Mouse (Mus musculus): Measurements from ENCODE around the gene Hcar2. TPM values are rescaled to one million over a fixed set of nuclear protein-coding genes. Genes with fewer than 3 reads are reported as not detected.

Gene Hcar2
- total and polyA plus RNA-seq, 3 experiments = not detected

DNA sequence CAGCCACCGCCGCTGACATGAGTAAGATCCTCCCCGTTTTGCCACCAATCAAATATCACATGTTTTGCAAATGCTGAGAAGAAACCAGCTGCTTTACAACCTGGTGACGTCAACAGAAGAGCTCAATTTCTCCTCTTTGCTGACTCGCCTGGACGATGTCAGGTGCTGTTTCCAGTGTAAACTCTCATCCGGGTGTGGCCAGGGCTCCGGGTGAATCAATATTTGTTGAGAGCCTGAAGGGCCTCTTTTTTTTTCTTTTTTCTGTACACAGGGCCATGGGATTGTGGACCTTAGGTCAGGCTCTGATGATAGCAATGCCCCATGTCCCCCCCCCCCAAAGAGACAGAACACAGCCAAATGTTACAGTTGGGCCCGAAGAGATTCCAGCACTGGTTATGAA lies 10.8 kb downstream of the Hcar2 start:
- no peaks in the 10 kb centered on the region for H3K4me1 ChIP-seq (ENCODE audit: control insufficient read depth in 1 of 2, insufficient read depth in 2 of 2, low read length in 2 of 2)
- H3K36me3 ChIP-seq (ENCODE audit: control insufficient read depth in 1 of 2, insufficient read depth in 2 of 2, low read length in 2 of 2) = no peaks in the 10 kb centered on the region; a peak in 1 of 4 replicates
- TF ChIP-seq MEF2A (IDR thresholded peaks at IDR 0.05; ENCODE audit: extremely low read depth, insufficient replicate concordance, low read depth, low read length, poor library complexity, severe bottlenecking) = no peak
- TF ChIP-seq SIN3A (IDR thresholded peaks at IDR 0.05; ENCODE audit: low read length) = no peak
- TF ChIP-seq JUND (IDR thresholded peaks at IDR 0.05; ENCODE audit: low read depth, low read length) = no peak
- TF ChIP-seq BHLHE40 (IDR thresholded peaks at IDR 0.05; ENCODE audit: borderline replicate concordance, low read depth, low read length) = no peak
- H3K79me2 ChIP-seq (ENCODE audit: control insufficient read depth, insufficient read depth, low read length, poor library complexity) = no peaks in the 10 kb centered on the region
- no peak overlapping the region for H3K4me3 ChIP-seq (ENCODE audit: control insufficient read depth in 1 of 2, insufficient read depth in 1 of 2, low read depth in 2 of 2, low read length in 2 of 2)
- H3K9me3 ChIP-seq (replicated peaks; ENCODE audit: insufficient read depth, low read length) = no peaks in the 10 kb centered on the region
- H3K27ac ChIP-seq (ENCODE audit: control insufficient read depth, low read depth, low read length) = no peak overlapping the region
- no peak overlapping the region for H3K9ac ChIP-seq (ENCODE audit: control insufficient read depth, low read depth, low read length, poor library complexity, severe bottlenecking)
- peaks cover 0 to 2% of the 10 kb centered on the region in 2 experiments; a peak in 3 of 4 replicates for H3K27me3 ChIP-seq (ENCODE audit: control insufficient read depth in 1 of 2, insufficient read depth in 2 of 2, low read length in 2 of 2)
- no peak for DNase-seq (ENCODE audit: low read depth, low spot score)

DNA sequence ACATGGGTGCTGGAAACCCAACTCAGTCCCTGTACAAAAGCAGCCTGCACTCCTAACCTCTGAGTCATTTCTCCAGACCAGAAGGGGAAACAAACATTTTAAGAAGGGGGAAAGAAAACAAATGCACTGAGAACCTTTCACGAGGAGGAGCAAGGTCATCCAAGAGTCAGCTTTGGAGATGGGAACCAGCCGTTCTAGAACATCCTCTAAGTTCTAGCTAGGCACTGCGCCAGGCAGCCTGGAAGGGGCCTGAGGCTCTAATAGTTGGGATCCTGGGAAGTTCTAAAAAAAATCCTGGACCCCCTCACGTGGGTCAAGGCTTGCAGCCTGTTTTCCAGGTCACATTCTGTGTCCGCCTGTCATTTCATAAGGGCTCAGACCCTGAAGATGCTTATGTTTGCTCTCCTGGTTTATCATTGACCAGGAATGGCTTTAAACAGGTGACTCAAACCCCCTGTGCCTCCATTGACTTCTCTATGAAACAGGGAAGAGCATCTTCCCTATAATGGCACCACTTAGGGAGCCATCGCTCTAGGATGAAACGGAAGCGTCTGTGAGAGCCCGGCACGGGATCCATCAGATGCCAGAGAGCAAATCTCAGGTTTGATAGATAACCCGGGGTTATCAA lies 11.3 kb downstream of the Hcar2 start:
- Histone ChIP-seq H3K9me3 (replicated peaks; ENCODE audit: insufficient read depth, low read length) (no peaks in the 10 kb centered on the region), H3K4me1 (ENCODE audit: control insufficient read depth in 1 of 2, insufficient read depth in 2 of 2, low read length in 2 of 2) (no peaks in the 10 kb centered on the region), H3K4me3 (ENCODE audit: control insufficient read depth in 1 of 2, insufficient read depth in 1 of 2, low read depth in 2 of 2, low read length in 2 of 2) (no peak overlapping the region), H3K27me3 (ENCODE audit: control insufficient read depth in 1 of 2, insufficient read depth in 2 of 2, low read length in 2 of 2) (peaks cover 0 to 2% of the 10 kb centered on the region in 2 experiments; a peak in 3 of 4 replicates), H3K9ac (ENCODE audit: control insufficient read depth, low read depth, low read length, poor library complexity, severe bottlenecking) (no peak overlapping the region), H3K79me2 (ENCODE audit: control insufficient read depth, insufficient read depth, low read length, poor library complexity) (no peaks in the 10 kb centered on the region), H3K27ac (ENCODE audit: control insufficient read depth, low read depth, low read length) (no peak overlapping the region), H3K36me3 (ENCODE audit: control insufficient read depth in 1 of 2, insufficient read depth in 2 of 2, low read length in 2 of 2) (no peaks in the 10 kb centered on the region; a peak in 1 of 4 replicates)
- no peak for TF ChIP-seq SIN3A (IDR thresholded peaks at IDR 0.05; ENCODE audit: low read length)
- no peak for DNase-seq (ENCODE audit: low read depth, low spot score)

DNA sequence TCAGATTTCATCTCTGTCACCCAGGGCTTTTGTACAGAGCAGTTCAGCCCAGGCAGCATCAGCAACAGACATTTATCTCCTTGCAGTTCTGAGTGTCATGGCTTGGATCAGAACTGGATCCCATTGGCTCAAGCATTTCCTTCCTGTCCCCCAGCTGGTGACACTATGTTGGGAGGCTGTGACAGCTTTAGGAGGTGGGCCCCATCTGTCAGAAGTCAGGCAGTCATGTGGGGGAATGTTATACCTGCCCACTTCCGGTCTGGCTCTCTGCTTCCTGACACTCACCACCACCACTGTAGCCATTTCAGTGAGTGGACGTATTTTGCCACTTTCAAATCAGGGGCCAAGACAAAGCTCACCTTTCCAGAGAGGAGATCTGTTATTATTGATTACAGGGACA lies 13.9 kb downstream of the Hcar2 start:
- no peak for DNase-seq (ENCODE audit: low read depth, low spot score)
- no peaks in the 10 kb centered on the region for H3K9me3 ChIP-seq (replicated peaks; ENCODE audit: insufficient read depth, low read length)
- H3K4me3 ChIP-seq (ENCODE audit: control insufficient read depth in 1 of 2, insufficient read depth in 1 of 2, low read depth in 2 of 2, low read length in 2 of 2) = no peak overlapping the region

More for the DNA sequence above, 13.9 kb downstream of the Hcar2 start:
- Histone ChIP-seq H3K36me3 (ENCODE audit: control insufficient read depth in 1 of 2, insufficient read depth in 2 of 2, low read length in 2 of 2) (no peaks in the 10 kb centered on the region), H3K27me3 (ENCODE audit: control insufficient read depth in 1 of 2, insufficient read depth in 2 of 2, low read length in 2 of 2) (peaks cover 0 to 2% of the 10 kb centered on the region in 2 experiments; a peak in 3 of 4 replicates), H3K9ac (ENCODE audit: control insufficient read depth, low read depth, low read length, poor library complexity, severe bottlenecking) (no peak overlapping the region), H3K4me1 (ENCODE audit: control insufficient read depth in 1 of 2, insufficient read depth in 2 of 2, low read length in 2 of 2) (no peaks in the 10 kb centered on the region), H3K79me2 (ENCODE audit: control insufficient read depth, insufficient read depth, low read length, poor library complexity) (no peaks in the 10 kb centered on the region), H3K27ac (ENCODE audit: control insufficient read depth, low read depth, low read length) (no peak overlapping the region)
- no peak for TF ChIP-seq USF2 (IDR thresholded peaks at IDR 0.05; ENCODE audit: borderline replicate concordance in 1 of 2, insufficient read depth in 1 of 2, low read depth in 1 of 2, low read length in 2 of 2)
- no peak for TF ChIP-seq CHD1 (IDR thresholded peaks at IDR 0.05; ENCODE audit: low read depth, low read length)
- no peak for TF ChIP-seq MXI1 (IDR thresholded peaks at IDR 0.05; ENCODE audit: low read depth, low read length)
- TF ChIP-seq HCFC1 (IDR thresholded peaks at IDR 0.05; ENCODE audit: low read depth, low read length) = no peak
- TF ChIP-seq UBTF (IDR thresholded peaks at IDR 0.05; ENCODE audit: borderline replicate concordance, insufficient read depth, low read depth, low read length) = no peak
- TF ChIP-seq MAFK (IDR thresholded peaks at IDR 0.05; ENCODE audit: borderline replicate concordance, low read depth, low read length) = no peak
- TF ChIP-seq ZC3H11A (IDR thresholded peaks at IDR 0.05; ENCODE audit: low read depth, low read length) = no peak
- no peak for TF ChIP-seq POLR2AphosphoS5 (IDR thresholded peaks at IDR 0.05; ENCODE audit: borderline replicate concordance, low read depth, low read length)

Measured in MEL (cell line).